Mouse (Mus musculus) forebrain, embryonic 10.5 days (tissue): ENCODE results near the gene Kif28. TPM values are rescaled to one million over a fixed set of nuclear protein-coding genes. Genes with fewer than 3 reads are reported as not detected.

Experiments used
- DNase-seq: peaks from one replicate; pipeline ENCODE4 v3.0.0-alpha.2; 2017; ENCODE audit warnings: low spot score; ENCODE audit errors: extremely low spot score
- H3K27ac ChIP-seq: fragments of 300-500 bp; sonication (generic); 2 replicates; pipeline ENCODE4 v1.5.1; 2016; ENCODE audit warnings: mild to moderate bottlenecking
- H3K27me3 ChIP-seq: fragments of 300-500 bp; sonication (generic); 2 replicates; pipeline ENCODE4 v1.6.1; 2016; ENCODE audit warnings: mild to moderate bottlenecking; ENCODE audit not compliant: poor library complexity, severe bottlenecking
- H3K36me3 ChIP-seq: fragments of 300-500 bp; sonication (generic); replicated peaks from 2 replicates; pipeline ENCODE4 v1.6.1; 2016; ENCODE audit warnings: mild to moderate bottlenecking, moderate library complexity
- H3K4me1 ChIP-seq: fragments of 300-500 bp; sonication (generic); 2 replicates; pipeline ENCODE4 v1.6.1; 2016
- H3K4me3 ChIP-seq: fragments of 300-500 bp; sonication (generic); 2 replicates; pipeline ENCODE4 v1.5.1; 2016; ENCODE audit warnings: mild to moderate bottlenecking, moderate library complexity
- H3K9me3 ChIP-seq: fragments of 300-500 bp; sonication (generic); 2 replicates; pipeline ENCODE4 v1.6.1; 2016; ENCODE audit warnings: mild to moderate bottlenecking, moderate library complexity
- WGBS: fragments of 180-500 bp; shearing (Covaris S2); methylation state at CpG from one replicate; pipeline ENCODE4 v1.1.7; 2016; 5-methylcytosine and 5-hydroxymethylcytosine counted together
- polyA plus RNA-seq: library from polyadenylated mRNA; unstranded; fragments of >200 nt; fragmentation: Nextera tagmentation; extraction: Ambion mirVana; gene quantifications from 2 replicates; pipeline ENCODE4 v1.2.1, GENCODE M21; 2016

Kif28 gene
- not detected in 2 replicates for polyA plus RNA-seq

GRCm38 (mm10) chr1:179745171-179745570 is at the start of gene Kif28:
TSS of gene Kif28 (minus strand) at chr1:179745271.
- Histone ChIP-seq H3K4me3 (no peak within 1 kb of the TSS), H3K9me3 (no peaks in the 10 kb centered on the region), H3K4me1 (no peaks in the 10 kb centered on the region), H3K36me3 (peaks cover 71% of the 10 kb centered on the region), H3K27me3 (no peaks in the 10 kb centered on the region), H3K27ac (no peak within 1 kb of the TSS)
- 94% methylated on average over 9 of the region's 9 CpGs for WGBS
- no peak for DNase-seq

GRCm38 (mm10) chr1:179787281-179787680 is 42.2 kb upstream of the Kif28 start:
- peaks cover 99% of the 10 kb centered on the region for H3K36me3 ChIP-seq
- DNase-seq = no peak
- no peaks in the 10 kb centered on the region for H3K4me1 ChIP-seq
- no peaks in the 10 kb centered on the region for H3K27me3 ChIP-seq
- 92% methylated on average over 4 of the region's 4 CpGs for WGBS
- H3K4me3 ChIP-seq = no peak overlapping the region
- H3K9me3 ChIP-seq = no peaks in the 10 kb centered on the region
- H3K27ac ChIP-seq = no peak overlapping the region

- H3K36me3 ChIP-seq = peaks cover 99% of the 10 kb centered on the region
- no peak overlapping the region for H3K4me3 ChIP-seq
- WGBS = 96% methylated on average over 5 of the region's 5 CpGs
Observed at GRCm38 (mm10) chr1:179785502-179785901, 40.4 kb upstream of the Kif28 start.

GRCm38 (mm10) chr1:179784098-179784497 is 39.0 kb upstream of the Kif28 start:
- 93% methylated on average over 4 of the region's 4 CpGs for WGBS
- Histone ChIP-seq H3K36me3 (peaks cover 99% of the 10 kb centered on the region), H3K27ac (no peak overlapping the region), H3K4me1 (no peaks in the 10 kb centered on the region), H3K9me3 (no peaks in the 10 kb centered on the region), H3K4me3 (no peak overlapping the region), H3K27me3 (no peaks in the 10 kb centered on the region)
- no peak for DNase-seq

More at GRCm38 (mm10) chr1:179785502-179785901, 40.4 kb upstream of the Kif28 start:
- H3K4me1 ChIP-seq = no peaks in the 10 kb centered on the region
- no peaks in the 10 kb centered on the region for H3K9me3 ChIP-seq
- no peak overlapping the region for H3K27ac ChIP-seq
- no peak for DNase-seq
- H3K27me3 ChIP-seq = no peaks in the 10 kb centered on the region

- DNase-seq = no peak
- Histone ChIP-seq H3K9me3 (no peaks in the 10 kb centered on the region), H3K27ac (no peak overlapping the region), H3K27me3 (no peaks in the 10 kb centered on the region), H3K36me3 (peaks cover 100% of the 10 kb centered on the region), H3K4me3 (no peak overlapping the region), H3K4me1 (no peaks in the 10 kb centered on the region)
- 92% methylated on average over 8 of the region's 8 CpGs for whole genome bisulfite sequencing
Observed at GRCm38 (mm10) chr1:179776831-179777230, 31.8 kb upstream of the Kif28 start.

- Histone ChIP-seq H3K4me1 (no peaks in the 10 kb centered on the region), H3K27ac (no peak overlapping the region), H3K27me3 (no peaks in the 10 kb centered on the region), H3K36me3 (peaks cover 100% of the 10 kb centered on the region), H3K4me3 (no peak overlapping the region), H3K9me3 (no peaks in the 10 kb centered on the region)
- DNase-seq = no peak
- 95% methylated on average over 4 of the region's 4 CpGs for WGBS
Observed at GRCm38 (mm10) chr1:179760553-179760952, 15.5 kb upstream of the Kif28 start.

- H3K4me1 ChIP-seq = no peaks in the 10 kb centered on the region
- H3K36me3 ChIP-seq = peaks cover 99% of the 10 kb centered on the region
- DNase-seq = no peak
- 96% methylated on average over 5 of the region's 5 CpGs for WGBS
- H3K9me3 ChIP-seq = no peaks in the 10 kb centered on the region
- no peaks in the 10 kb centered on the region for H3K27me3 ChIP-seq
- no peak overlapping the region for H3K4me3 ChIP-seq
- no peak overlapping the region for H3K27ac ChIP-seq
Observed at GRCm38 (mm10) chr1:179760086-179760485, 15.0 kb upstream of the Kif28 start.

GRCm38 (mm10) chr1:179756477-179756876 is 11.4 kb upstream of the Kif28 start:
- H3K36me3 ChIP-seq = peaks cover 99% of the 10 kb centered on the region
- no peak for DNase-seq

GRCm38 (mm10) chr1:179753006-179753405 is 7.9 kb upstream of the Kif28 start:
- Histone ChIP-seq H3K27me3 (no peaks in the 10 kb centered on the region), H3K36me3 (peaks cover 99% of the 10 kb centered on the region), H3K4me1 (no peaks in the 10 kb centered on the region), H3K4me3 (no peak overlapping the region), H3K9me3 (no peaks in the 10 kb centered on the region), H3K27ac (no peak overlapping the region)
- DNase-seq = no peak
- WGBS = 96% methylated on average over 8 of the region's 8 CpGs

More at GRCm38 (mm10) chr1:179756477-179756876, 11.4 kb upstream of the Kif28 start:
- no peaks in the 10 kb centered on the region for H3K4me1 ChIP-seq
- H3K27ac ChIP-seq = no peak overlapping the region
- H3K4me3 ChIP-seq = no peak overlapping the region
- H3K9me3 ChIP-seq = no peaks in the 10 kb centered on the region
- H3K27me3 ChIP-seq = no peaks in the 10 kb centered on the region

- WGBS = 95% methylated on average over 11 of the region's 11 CpGs
- no peak for DNase-seq
- Histone ChIP-seq H3K9me3 (no peaks in the 10 kb centered on the region), H3K27ac (no peak overlapping the region), H3K4me1 (no peaks in the 10 kb centered on the region), H3K36me3 (peaks cover 99% of the 10 kb centered on the region), H3K4me3 (no peak overlapping the region), H3K27me3 (no peaks in the 10 kb centered on the region)
Observed at GRCm38 (mm10) chr1:179752276-179752675, 7.2 kb upstream of the Kif28 start.

GRCm38 (mm10) chr1:179743593-179744193 is 1.4 kb downstream of the Kif28 start:
- H3K27ac ChIP-seq = no peak overlapping the region
- no peaks in the 10 kb centered on the region for H3K27me3 ChIP-seq
- H3K9me3 ChIP-seq = no peaks in the 10 kb centered on the region
- H3K36me3 ChIP-seq = peaks cover 56% of the 10 kb centered on the region
- WGBS = 89% methylated on average over 4 of the region's 4 CpGs
- DNase-seq = no peak
- no peaks in the 10 kb centered on the region for H3K4me1 ChIP-seq
- H3K4me3 ChIP-seq = no peak overlapping the region

GRCm38 (mm10) chr1:179736483-179736882 is 8.6 kb downstream of the Kif28 start:
- H3K27ac ChIP-seq = no peak overlapping the region
- no peaks in the 10 kb centered on the region for H3K27me3 ChIP-seq
- no peak overlapping the region for H3K4me3 ChIP-seq
- 82% methylated on average over 3 of the region's 3 CpGs for WGBS
- H3K36me3 ChIP-seq = no peaks in the 10 kb centered on the region
- no peak for DNase-seq
- H3K9me3 ChIP-seq = no peaks in the 10 kb centered on the region
- H3K4me1 ChIP-seq = no peaks in the 10 kb centered on the region

GRCm38 (mm10) chr1:179734500-179735474 is 10.3 kb downstream of the Kif28 start:
- Histone ChIP-seq H3K9me3 (no peaks in the 10 kb centered on the region), H3K36me3 (no peaks in the 10 kb centered on the region), H3K4me1 (no peaks in the 10 kb centered on the region), H3K27me3 (no peaks in the 10 kb centered on the region), H3K27ac (no peak overlapping the region), H3K4me3 (no peak overlapping the region)
- WGBS = 47% methylated on average over 15 of the region's 15 CpGs
- peak; percentile 54 for DNase-seq
